Mouse (Mus musculus) liver, postnatal 0 days (tissue): Measurements from ENCODE around the gene Gm20696.

Experiments
- CTCF ChIP-seq: sonication (generic); IDR thresholded peaks from 2 replicates; pipeline ENCODE4 v1.5.1; 2016; ENCODE audit warnings: antibody characterized with exemption, low read depth
- EP300 ChIP-seq: IDR thresholded peaks from 2 replicates; pipeline ENCODE4 v1.6.1; 2016; ENCODE audit warnings: antibody characterized with exemption, low read depth, mild to moderate bottlenecking

DNA sequence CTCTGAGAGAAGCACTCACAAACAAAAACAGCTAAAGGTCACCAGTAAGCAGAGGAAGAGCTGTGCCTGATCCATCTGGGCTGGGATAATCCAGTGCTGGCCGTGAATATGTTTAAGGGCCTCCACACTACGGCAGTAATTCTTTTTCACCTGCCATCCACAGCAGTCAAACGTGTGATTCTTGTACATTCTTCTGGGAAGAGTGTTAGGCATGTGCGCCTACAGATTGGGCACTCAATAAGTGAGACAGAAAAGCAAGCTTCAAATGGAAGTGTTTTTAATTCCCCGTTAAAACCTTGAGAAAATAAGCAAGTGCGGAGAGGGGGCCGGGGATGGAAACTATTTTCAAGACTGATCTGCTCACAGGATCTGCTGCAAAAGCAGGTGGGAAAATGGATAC lies 48.7 kb downstream of the Gm20696 start:
- TF ChIP-seq CTCF (no peak), EP300 (no peak)
